9 mouse cellular contexts compared by ENCODE assay signal in genomic region chr7:83242233-83242632, GRCm38 (mm10).
A peak's percentile ranks its signal among the peaks of the same experiment; 100 is the strongest.
DNase-seq lines count a peak whose midpoint lies in the region; ATAC-seq lines count a peak whose summit lies in the region.
"Had no signal": no experiment of that assay in that cellular context is flagged by ENCODE, and none has a peak within 500 bp of the region (broad histone marks: within the 10 kb centered on the region; RNA-seq: fewer than 3 reads in every experiment).

No protein-coding gene starts in this region.

- DNase-seq in adrenal gland, adult 2 months = peak; percentile 13
- DNase-seq in adrenal gland, adult 18-20 months (ENCODE audit: low spot score in 2 of 2) = no peak
- DNase-seq in brain, adult 2 months (ENCODE audit: low read depth, low spot score) = peak; percentile 89
- DNase-seq in gastrocnemius, adult 18-20 months (ENCODE audit: low spot score) = peak; percentile 42
- DNase-seq in kidney, postnatal 25 days = peak; percentile 12 to 67
- DNase-seq in midbrain, embryonic 14.5 days = no peak
- DNase-seq in right cerebral cortex, postnatal 36 days (ENCODE audit: low spot score in 2 of 2) = no peak

- no peak overlapping the region for H3K9ac ChIP-seq in midbrain, embryonic 14.5 days (replicated peaks; ENCODE audit: low read length)

- no peak overlapping the region for H3K27ac ChIP-seq in midbrain, embryonic 14.5 days (replicated peaks; ENCODE audit: low read depth, low read length)
- H3K27ac ChIP-seq: left cerebral cortex, adult 2 months had no signal

- no peaks in the 10 kb centered on the region for H3K36me3 ChIP-seq in midbrain, embryonic 14.5 days (ENCODE audit: control insufficient read depth, insufficient read depth, low read length)

- ATAC-seq in midbrain, embryonic 14.5 days (ENCODE audit: low FRiP score, low TSS enrichment) = no peak
- ATAC-seq in monocyte, adult 5-6 weeks (replicated peaks; ENCODE audit: insufficient number of reproducible peaks, low FRiP score, low TSS enrichment, poor library complexity, severe bottlenecking) = no peak

- no peaks in the 10 kb centered on the region for H3K4me1 ChIP-seq in midbrain, embryonic 14.5 days (ENCODE audit: control insufficient read depth, insufficient read depth, low read length)

- H3K4me3 ChIP-seq in midbrain, embryonic 14.5 days (replicated peaks; ENCODE audit: low read depth, low read length) = no peak overlapping the region
- H3K4me3 ChIP-seq: left cerebral cortex, adult 2 months had no signal

- no peaks in the 10 kb centered on the region for H3K27me3 ChIP-seq in midbrain, embryonic 14.5 days (ENCODE audit: control insufficient read depth, insufficient read depth, low read length)

- H3K9me3 ChIP-seq in midbrain, embryonic 14.5 days (ENCODE audit: control insufficient read depth, low read length) = no peaks in the 10 kb centered on the region

- WGBS in midbrain, embryonic 14.5 days = 69% methylated on average over 3 of the region's 3 CpGs

- H3K4me2 ChIP-seq in midbrain, embryonic 14.5 days (ENCODE audit: low read length) = no peak overlapping the region

Comparison
In these comparisons a context has a peak if more than half of its experiments do, and no peak if none do; other contexts are left out.
1. DNase-seq: peak in adrenal gland, adult 2 months (single experiment), brain, adult 2 months (single experiment), gastrocnemius, adult 18-20 months (single experiment) and kidney, postnatal 25 days (2 of 2); none in adrenal gland, adult 18-20 months (0 of 2), midbrain, embryonic 14.5 days (single experiment) and right cerebral cortex, postnatal 36 days (0 of 2).